Mouse (Mus musculus): ENCODE measurements around the gene Olfr461.

DNA sequence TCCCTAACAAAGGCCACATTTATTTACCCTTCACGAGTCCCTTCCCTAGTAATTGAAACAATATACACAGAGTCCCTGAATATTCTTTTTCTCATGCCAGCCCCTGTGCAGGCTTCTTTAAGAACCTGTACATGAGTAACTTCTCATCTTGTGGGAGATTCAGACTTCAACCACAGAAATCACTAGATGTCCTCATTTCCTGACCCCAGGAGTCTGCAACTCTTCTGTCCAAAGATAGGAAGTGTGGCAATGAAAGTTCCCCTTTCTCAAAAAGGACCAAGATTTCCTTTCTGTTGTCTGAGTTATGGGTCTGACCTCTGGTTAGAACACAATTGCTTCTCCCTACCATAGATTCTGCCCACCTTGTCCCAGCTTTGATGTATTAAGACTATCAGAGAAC is 21.5 kb upstream of the Olfr461 start:
- no peak for TF ChIP-seq CTCF (conservative IDR thresholded peaks at IDR 0.05; ENCODE audit: low read length)
- TF ChIP-seq NANOG (IDR thresholded peaks at IDR 0.05; ENCODE audit: borderline replicate concordance, low read length) = no peak
